Mouse (Mus musculus) liver, postnatal 0 days (tissue): ENCODE data around the gene Ubac2. TPM values are rescaled to one million over a fixed set of nuclear protein-coding genes. Genes with fewer than 3 reads are reported as not detected.

Experiments used
- ATAC-seq: fragments of 200-750 bp; cut with Nextera tagmentation; 2 replicates; pipeline ENCODE4 v1.8.0; 2017; ENCODE audit warnings: mild to moderate bottlenecking, moderate library complexity
- DNase-seq: peaks from one replicate; pipeline ENCODE4 v3.0.0-alpha.2; 2016
- H3K27ac ChIP-seq: fragments of 300-500 bp; sonication (generic); 2 replicates; pipeline ENCODE4 v1.5.1; 2014; ENCODE audit warnings: antibody characterized with exemption, moderate library complexity, mild to moderate bottlenecking, low read depth
- H3K27me3 ChIP-seq: fragments of 300-500 bp; sonication (generic); 2 replicates; pipeline ENCODE4 v1.6.1; 2014; ENCODE audit warnings: low read length, control low read depth, mixed read lengths; ENCODE audit not compliant: insufficient read depth
- H3K36me3 ChIP-seq: fragments of 300-500 bp; sonication (generic); replicated peaks from 2 replicates; pipeline ENCODE4 v1.6.1; 2014; ENCODE audit warnings: mild to moderate bottlenecking, control low read depth, low read length, moderate library complexity, mixed read lengths; ENCODE audit not compliant: insufficient read depth
- H3K4me1 ChIP-seq: fragments of 300-500 bp; sonication (generic); 2 replicates; pipeline ENCODE4 v1.6.1; 2014; ENCODE audit warnings: antibody characterized with exemption, mild to moderate bottlenecking, control low read depth; ENCODE audit not compliant: insufficient read depth
- H3K4me2 ChIP-seq: fragments of 300-500 bp; sonication (generic); 2 replicates; pipeline ENCODE4 v1.6.1; 2014; ENCODE audit warnings: low read depth, mild to moderate bottlenecking, low read length, moderate library complexity, mixed read lengths
- H3K4me3 ChIP-seq: fragments of 300-500 bp; sonication (generic); 2 replicates; pipeline ENCODE4 v1.5.1; 2014; ENCODE audit warnings: low read depth, low read length
- H3K9ac ChIP-seq: fragments of 300-500 bp; sonication (generic); replicated peaks from 2 replicates; pipeline ENCODE4 v1.6.1; 2014; ENCODE audit warnings: mild to moderate bottlenecking, moderate library complexity
- H3K9me3 ChIP-seq: fragments of 300-500 bp; sonication (generic); 2 replicates; pipeline ENCODE4 v1.6.1; 2016; ENCODE audit warnings: mild to moderate bottlenecking, control low read depth, low read length, mixed read lengths
- CTCF ChIP-seq: sonication (generic); IDR thresholded peaks from 2 replicates; pipeline ENCODE4 v1.5.1; 2016; ENCODE audit warnings: antibody characterized with exemption, low read depth
- EP300 ChIP-seq: IDR thresholded peaks from 2 replicates; pipeline ENCODE4 v1.6.1; 2016; ENCODE audit warnings: antibody characterized with exemption, low read depth, mild to moderate bottlenecking
- WGBS: fragments of 180-500 bp; shearing (Covaris S2); extraction: QIAGEN DNeasy Blood & Tissue Kit; methylation state at CpG from one replicate; pipeline ENCODE4 v1.1.7; 2014; ENCODE audit not compliant: insufficient replicate concordance; 5-methylcytosine and 5-hydroxymethylcytosine counted together
- polyA plus RNA-seq: library from polyadenylated mRNA; unstranded; fragments of >200 nt; fragmentation: Nextera tagmentation; extraction: Ambion mirVana; gene quantifications from 2 replicates; pipeline ENCODE4 v1.2.1, GENCODE M21; 2015

Gene Ubac2
- polyA plus RNA-seq, 1 experiment from 2014 or later: 27.4 TPM

DNA sequence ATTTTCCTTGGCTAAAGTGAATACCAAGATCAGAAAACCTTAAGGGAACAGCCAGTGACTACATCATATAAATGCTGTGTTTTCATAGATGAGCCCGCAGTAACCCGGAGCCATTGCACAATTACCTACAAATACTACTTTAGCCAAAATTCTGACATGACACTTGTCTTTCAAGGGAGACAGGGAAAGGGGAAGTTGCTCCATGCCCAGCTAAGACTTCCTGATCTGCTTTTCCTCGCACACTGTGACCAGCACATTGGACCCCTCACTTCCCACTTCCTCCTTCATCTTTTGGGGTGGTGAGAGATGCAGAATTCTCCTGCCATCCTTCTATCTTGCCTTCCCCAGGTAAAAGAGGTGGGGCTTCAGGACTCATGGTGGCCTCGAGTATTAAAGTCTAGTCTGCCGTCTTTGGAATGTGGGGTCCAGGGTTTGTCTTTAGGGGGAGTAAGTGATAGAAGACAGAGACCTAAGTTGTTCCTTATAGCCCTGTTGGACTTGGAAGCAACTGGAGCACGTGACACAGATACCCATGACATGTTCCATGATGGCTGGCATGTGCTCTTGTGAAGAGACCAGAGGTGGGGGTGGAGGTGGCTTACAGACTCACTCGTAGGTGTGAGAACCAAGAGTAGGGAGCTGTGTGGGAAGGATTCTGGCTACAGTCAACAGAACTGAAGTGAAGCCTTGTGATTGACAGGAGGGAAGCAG is 116.6 kb downstream of the Ubac2 start:
- 64% methylated on average over 7 of the region's 7 CpGs for WGBS

GRCm38 (mm10) chr14:121995557-121995870 is 117.1 kb downstream of the Ubac2 start:
- H3K4me2 ChIP-seq: no peak overlapping the region
- WGBS: 63% methylated on average over 1 of the region's 1 CpGs
- DNase-seq (no peak), ATAC-seq (no peak)
- no peaks in the 10 kb centered on the region for H3K9me3 ChIP-seq
- peaks cover 18% of the 10 kb centered on the region for H3K4me1 ChIP-seq
- no peak overlapping the region for H3K27ac ChIP-seq
- H3K9ac ChIP-seq: no peak overlapping the region
- peaks cover 13% of the 10 kb centered on the region for H3K36me3 ChIP-seq
- no peaks in the 10 kb centered on the region for H3K27me3 ChIP-seq
- no peak overlapping the region for H3K4me3 ChIP-seq
- TF ChIP-seq CTCF (no peak), EP300 (no peak)

More for the DNA sequence above, 116.6 kb downstream of the Ubac2 start:
- no peak overlapping the region for H3K4me2 ChIP-seq
- H3K9ac ChIP-seq: no peak overlapping the region
- DNase-seq: no peak
- H3K4me1 ChIP-seq: peaks cover 18% of the 10 kb centered on the region
- ATAC-seq: 0 out of 2 replicates have a peak, but pooled peaks have one; percentile 21
- no peak for TF ChIP-seq EP300
- no peak for TF ChIP-seq CTCF
- peaks cover 13% of the 10 kb centered on the region for H3K36me3 ChIP-seq
- H3K27ac ChIP-seq: no peak overlapping the region
- no peaks in the 10 kb centered on the region for H3K9me3 ChIP-seq
- H3K4me3 ChIP-seq: no peak overlapping the region
- no peaks in the 10 kb centered on the region for H3K27me3 ChIP-seq

- ATAC-seq (peak; percentile 25; the same call in 1 of the 2 replicates), DNase-seq (peak; percentile 52)
- H3K4me1 ChIP-seq: peaks cover 18% of the 10 kb centered on the region
- H3K9ac ChIP-seq: no peak overlapping the region
- H3K36me3 ChIP-seq: peaks cover 13% of the 10 kb centered on the region
- no peak for TF ChIP-seq CTCF
- TF ChIP-seq EP300: no peak
- no peaks in the 10 kb centered on the region for H3K9me3 ChIP-seq
- WGBS: 74% methylated on average over 8 of the region's 8 CpGs
- H3K27me3 ChIP-seq: no peaks in the 10 kb centered on the region
- no peak overlapping the region for H3K4me2 ChIP-seq
- no peak overlapping the region; the same call in 1 of the 2 replicates for H3K27ac ChIP-seq
- no peak overlapping the region for H3K4me3 ChIP-seq
Measured at GRCm38 (mm10) chr14:121996786-121997185, 118.4 kb downstream of the Ubac2 start.

DNA sequence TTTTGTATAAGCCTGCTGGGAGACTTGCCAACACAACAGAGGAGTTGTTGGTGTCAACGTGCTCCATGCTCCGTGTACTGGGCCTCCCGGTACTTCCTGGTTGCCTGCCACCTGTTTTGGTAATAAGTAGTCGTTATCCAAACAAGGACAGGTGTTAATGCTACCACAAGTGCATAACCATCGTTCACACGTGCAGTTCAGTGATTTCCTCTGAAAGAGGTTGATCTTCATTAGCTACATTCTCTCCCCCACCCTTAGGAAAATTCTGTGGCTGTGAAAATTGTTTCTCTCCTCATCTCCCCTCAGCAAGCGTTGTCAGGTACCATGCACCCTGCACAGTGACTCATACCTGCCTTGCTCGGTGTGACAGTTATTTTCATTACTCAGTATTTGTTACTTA is 121.0 kb downstream of the Ubac2 start:
- Histone ChIP-seq H3K4me1 (peaks cover 11% of the 10 kb centered on the region; the same call in 1 of the 2 replicates), H3K9me3 (no peaks in the 10 kb centered on the region), H3K27ac (no peak overlapping the region), H3K27me3 (no peaks in the 10 kb centered on the region), H3K36me3 (peaks cover 9% of the 10 kb centered on the region; the same call in 1 of the 2 replicates), H3K9ac (no peak overlapping the region), H3K4me2 (no peak overlapping the region), H3K4me3 (no peak overlapping the region)
- DNase-seq: no peak
- TF ChIP-seq EP300: no peak
- no peak for ATAC-seq
- WGBS: 76% methylated on average over 8 of the region's 8 CpGs

DNA sequence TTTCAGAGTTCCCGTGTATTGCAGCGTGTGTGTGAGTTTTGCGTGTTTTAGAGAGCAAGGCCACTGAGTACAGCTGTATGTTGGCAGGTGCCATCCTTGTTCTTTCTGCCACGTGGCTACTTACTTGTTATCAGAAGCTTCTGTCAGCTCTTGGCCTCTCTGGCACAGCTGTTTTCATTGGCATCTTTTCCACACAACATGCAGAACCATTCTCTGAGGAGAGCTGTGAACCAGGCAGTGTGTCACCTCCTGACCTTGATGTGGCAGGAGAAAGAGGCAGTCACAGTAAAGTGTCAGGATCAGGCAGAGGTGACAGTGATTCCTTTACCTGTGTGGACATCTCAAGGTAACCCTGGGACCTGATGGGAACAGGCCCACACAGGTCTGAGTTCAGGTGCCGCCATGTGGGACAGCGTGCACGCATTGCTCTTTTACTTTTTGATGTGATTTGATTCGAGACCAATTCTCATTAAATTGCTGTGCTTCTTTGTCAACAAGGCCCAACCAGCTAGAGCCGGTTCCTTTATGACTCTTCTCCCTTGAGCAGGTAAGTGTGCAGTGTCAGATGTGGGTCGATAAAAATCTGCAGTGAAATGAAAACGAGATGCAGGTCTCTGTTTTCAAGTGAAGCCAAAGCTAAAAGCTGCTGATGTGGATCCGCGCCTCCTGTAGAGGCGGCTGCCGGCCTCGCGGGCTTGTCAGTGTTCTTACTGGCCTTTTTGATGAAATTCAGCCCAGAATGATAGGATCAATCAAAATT is 122.1 kb downstream of the Ubac2 start:
- H3K9me3 ChIP-seq: no peaks in the 10 kb centered on the region
- WGBS: 88% methylated on average over 17 of the region's 17 CpGs

GRCm38 (mm10) chr14:122002224-122002623 is 123.8 kb downstream of the Ubac2 start:
- no peaks in the 10 kb centered on the region for H3K27me3 ChIP-seq
- TF ChIP-seq EP300 (no peak), CTCF (no peak)
- ATAC-seq (no peak), DNase-seq (no peak)
- no peaks in the 10 kb centered on the region for H3K4me1 ChIP-seq
- no peak overlapping the region for H3K27ac ChIP-seq
- 81% methylated on average over 7 of the region's 7 CpGs for WGBS
- H3K4me2 ChIP-seq: no peak overlapping the region
- H3K9ac ChIP-seq: no peak overlapping the region
- H3K9me3 ChIP-seq: no peaks in the 10 kb centered on the region
- no peaks in the 10 kb centered on the region for H3K36me3 ChIP-seq
- no peak overlapping the region for H3K4me3 ChIP-seq

More for the DNA sequence above, 122.1 kb downstream of the Ubac2 start:
- TF ChIP-seq EP300 (no peak), CTCF (no peak)
- Histone ChIP-seq H3K4me2 (no peak overlapping the region), H3K4me1 (peaks cover 8% of the 10 kb centered on the region; the same call in 1 of the 2 replicates), H3K27me3 (no peaks in the 10 kb centered on the region), H3K4me3 (no peak overlapping the region), H3K36me3 (peaks cover 7% of the 10 kb centered on the region; the same call in 1 of the 2 replicates), H3K9ac (no peak overlapping the region), H3K27ac (no peak overlapping the region)
- DNase-seq (no peak), ATAC-seq (no peak)
